Mouse (Mus musculus): ENCODE results near the gene Htr1a. TPM values are rescaled to one million over a fixed set of nuclear protein-coding genes. Genes with fewer than 3 reads are reported as not detected.

Gene Htr1a
- not detected in 2 replicates for polyA plus RNA-seq (2016; fragmentation: Nextera tagmentation; extraction: Ambion mirVana)

DNA sequence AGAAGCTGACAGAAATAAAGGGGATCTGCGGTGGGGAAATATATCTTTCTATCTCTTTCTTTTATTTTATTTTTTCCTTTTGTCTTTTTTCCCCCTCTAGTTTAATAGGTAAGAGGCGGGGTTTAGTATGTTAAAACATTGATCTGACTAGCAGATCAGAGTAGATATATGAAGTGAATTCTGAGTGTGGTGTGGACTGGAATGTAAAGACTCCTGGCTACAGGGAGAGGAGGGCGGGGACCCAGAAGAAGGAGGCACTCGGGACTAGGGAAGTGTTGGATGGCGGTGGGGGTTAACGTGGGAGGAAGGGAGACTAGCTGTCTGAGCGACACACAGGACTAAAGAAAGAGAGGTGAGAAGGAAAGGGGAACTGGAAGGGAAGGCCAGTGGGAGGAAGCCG, at the start of gene Htr1a:
TSS of gene Htr1a (plus strand) at position 301 of the 400 bp plus-strand sequence.
- H3K4me1 ChIP-seq = no peaks in the 10 kb centered on the region
- 6% methylated on average over 8 of the region's 8 CpGs for WGBS
- H3K27me3 ChIP-seq (ENCODE audit: insufficient read depth, poor library complexity, severe bottlenecking) = peaks cover 44% of the 10 kb centered on the region
- H3K4me3 ChIP-seq = no peak within 1 kb of the TSS
- H3K36me3 ChIP-seq = no peaks in the 10 kb centered on the region
- no peaks in the 10 kb centered on the region for H3K9me3 ChIP-seq
- no peak within 1 kb of the TSS for H3K27ac ChIP-seq
- no peak for DNase-seq (ENCODE audit: low spot score)

DNA sequence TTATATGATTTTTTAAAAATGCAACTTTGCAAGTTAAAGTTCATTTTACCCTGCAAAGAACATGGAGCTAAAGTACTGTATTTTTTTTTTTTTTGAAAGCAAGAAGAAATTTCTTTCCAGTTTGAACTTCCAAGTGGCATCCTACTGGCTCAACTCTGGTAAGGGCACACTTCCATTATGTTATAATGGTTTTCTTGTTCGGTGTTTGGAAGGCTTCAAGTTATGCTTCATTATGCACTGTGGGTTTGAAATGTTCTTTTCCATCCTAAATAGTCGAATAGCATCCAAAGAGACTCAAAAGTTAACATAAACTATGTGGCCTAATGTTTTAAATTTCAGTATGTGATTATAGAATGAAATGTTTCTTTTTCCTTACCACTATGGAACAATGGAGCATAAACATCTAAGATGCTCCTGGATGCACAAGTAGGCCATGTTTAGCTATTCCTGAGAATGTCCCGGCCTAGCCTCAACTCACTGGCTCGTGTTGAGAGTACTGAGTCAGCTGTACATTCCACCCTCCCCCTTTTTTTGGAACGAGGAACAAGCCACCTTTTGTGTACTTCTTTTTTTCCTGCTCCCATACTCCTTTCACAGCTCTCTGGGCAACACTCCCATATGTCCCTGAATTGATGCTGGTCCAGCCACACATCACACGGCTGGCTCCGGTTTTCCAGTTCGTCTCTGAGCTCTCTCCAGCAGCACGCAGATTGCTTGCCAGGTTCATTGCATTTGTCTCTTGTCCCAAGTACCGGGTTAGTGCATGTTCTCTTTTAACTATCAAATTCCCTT, 31.7 kb upstream of the Htr1a start:
- H3K36me3 ChIP-seq = no peaks in the 10 kb centered on the region
- no peak overlapping the region for H3K4me3 ChIP-seq
- no peaks in the 10 kb centered on the region for H3K4me1 ChIP-seq
- H3K27ac ChIP-seq = no peak overlapping the region
- no peaks in the 10 kb centered on the region for H3K9me3 ChIP-seq
- DNase-seq (ENCODE audit: low spot score) = no peak
- 81% methylated on average over 10 of the region's 10 CpGs for WGBS
- no peaks in the 10 kb centered on the region for H3K27me3 ChIP-seq (ENCODE audit: insufficient read depth, poor library complexity, severe bottlenecking)

DNA sequence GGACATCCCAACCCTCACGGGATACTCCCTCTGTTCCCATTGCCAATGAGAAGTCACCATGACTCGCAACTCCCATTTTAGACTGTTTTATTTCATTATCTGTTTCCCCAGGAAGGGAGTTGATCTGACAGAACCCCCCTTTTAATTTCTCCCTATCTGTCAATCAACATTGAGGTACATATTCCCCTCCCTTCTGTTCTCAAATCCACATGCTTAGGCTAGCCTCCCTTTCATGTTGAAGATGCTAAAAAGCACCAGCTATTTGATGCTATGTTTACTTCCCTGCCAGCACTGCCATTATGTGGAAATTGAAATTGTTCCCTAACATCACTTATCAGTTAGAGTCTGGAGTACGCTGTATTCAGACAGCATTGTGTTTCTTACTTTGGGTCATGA, 31.1 kb upstream of the Htr1a start:
- Histone ChIP-seq H3K36me3 (no peaks in the 10 kb centered on the region), H3K27ac (no peak overlapping the region), H3K4me1 (no peaks in the 10 kb centered on the region), H3K27me3 (ENCODE audit: insufficient read depth, poor library complexity, severe bottlenecking) (no peaks in the 10 kb centered on the region), H3K9me3 (no peaks in the 10 kb centered on the region), H3K4me3 (no peak overlapping the region)
- DNase-seq (ENCODE audit: low spot score) = no peak
- 82% methylated on average over 3 of the region's 3 CpGs for WGBS

DNA sequence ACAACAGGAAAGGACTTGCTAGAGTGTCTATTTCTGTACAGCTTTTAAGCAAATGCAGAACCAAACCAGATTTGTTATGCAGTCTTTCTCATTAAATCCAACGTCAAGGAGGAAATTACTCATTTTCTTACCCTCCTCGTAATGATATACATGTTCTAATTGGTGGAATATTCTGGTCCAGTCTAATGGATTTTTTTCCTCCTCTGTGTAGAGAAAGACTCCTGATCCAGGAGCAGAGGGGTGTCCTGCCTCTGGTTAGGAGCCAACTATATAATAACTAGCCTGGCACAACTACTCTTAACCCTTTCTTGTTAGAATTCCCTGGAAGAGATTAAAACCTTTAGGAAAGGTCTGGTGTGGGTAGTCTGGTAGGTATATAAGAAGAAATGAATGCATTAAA, 10.3 kb upstream of the Htr1a start:
- WGBS = 72% methylated on average over 2 of the region's 2 CpGs
- Histone ChIP-seq H3K36me3 (no peaks in the 10 kb centered on the region), H3K9me3 (no peaks in the 10 kb centered on the region), H3K27me3 (ENCODE audit: insufficient read depth, poor library complexity, severe bottlenecking) (no peaks in the 10 kb centered on the region), H3K4me1 (no peaks in the 10 kb centered on the region), H3K4me3 (no peak overlapping the region), H3K27ac (no peak overlapping the region)
- no peak for DNase-seq (ENCODE audit: low spot score)

DNA sequence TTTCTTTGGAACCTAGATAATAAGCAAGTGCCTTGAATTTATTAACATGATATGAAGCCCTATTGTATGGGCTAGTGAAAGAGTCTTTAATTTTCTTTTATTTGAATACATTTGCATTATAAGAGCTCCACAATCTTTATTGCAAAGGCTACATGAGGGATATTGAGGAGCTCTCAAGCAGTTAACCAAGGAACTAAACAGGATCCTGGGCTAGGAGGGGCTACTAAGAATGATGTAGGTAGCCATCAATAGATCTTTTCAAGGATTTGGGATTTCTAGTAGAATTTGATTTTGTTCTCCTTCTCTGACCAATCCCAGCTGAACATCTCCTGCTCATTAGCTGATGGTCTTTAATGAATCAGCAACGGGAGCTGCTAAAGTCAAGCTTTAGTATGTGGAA, 9.8 kb upstream of the Htr1a start:
- H3K27ac ChIP-seq = no peak overlapping the region
- no peak overlapping the region for H3K4me3 ChIP-seq
- H3K27me3 ChIP-seq (ENCODE audit: insufficient read depth, poor library complexity, severe bottlenecking) = no peaks in the 10 kb centered on the region
- WGBS = 80% methylated on average over 1 of the region's 1 CpGs
- no peak for DNase-seq (ENCODE audit: low spot score)
- H3K36me3 ChIP-seq = no peaks in the 10 kb centered on the region
- H3K9me3 ChIP-seq = no peaks in the 10 kb centered on the region
- H3K4me1 ChIP-seq = no peaks in the 10 kb centered on the region

DNA sequence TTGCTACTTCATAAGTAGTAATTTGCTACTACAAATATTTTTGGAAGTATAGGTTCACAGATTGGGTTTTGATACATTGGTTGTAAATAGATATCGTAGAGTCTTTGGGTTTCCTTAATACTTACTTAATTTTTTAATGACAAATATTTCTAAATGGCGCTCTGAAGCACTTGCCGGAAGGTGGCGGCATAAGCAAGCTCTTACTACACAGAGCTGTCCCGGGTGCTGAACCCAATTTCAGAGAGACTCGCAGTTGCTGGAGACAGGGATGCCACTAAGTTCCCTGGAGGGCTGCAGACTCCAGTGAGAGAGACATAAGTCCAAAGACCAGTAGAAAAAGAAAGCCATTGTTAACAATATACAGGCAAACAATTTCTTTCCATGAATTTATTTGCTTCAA, 863 bp upstream of the Htr1a start:
- peak; percentile 78 for DNase-seq (ENCODE audit: low spot score)
- Histone ChIP-seq H3K9me3 (no peaks in the 10 kb centered on the region), H3K4me1 (no peaks in the 10 kb centered on the region), H3K27ac (no peak overlapping the region), H3K4me3 (no peak overlapping the region), H3K36me3 (no peaks in the 10 kb centered on the region), H3K27me3 (ENCODE audit: insufficient read depth, poor library complexity, severe bottlenecking) (peaks cover 44% of the 10 kb centered on the region)
- 7% methylated on average over 6 of the region's 6 CpGs for WGBS

DNA sequence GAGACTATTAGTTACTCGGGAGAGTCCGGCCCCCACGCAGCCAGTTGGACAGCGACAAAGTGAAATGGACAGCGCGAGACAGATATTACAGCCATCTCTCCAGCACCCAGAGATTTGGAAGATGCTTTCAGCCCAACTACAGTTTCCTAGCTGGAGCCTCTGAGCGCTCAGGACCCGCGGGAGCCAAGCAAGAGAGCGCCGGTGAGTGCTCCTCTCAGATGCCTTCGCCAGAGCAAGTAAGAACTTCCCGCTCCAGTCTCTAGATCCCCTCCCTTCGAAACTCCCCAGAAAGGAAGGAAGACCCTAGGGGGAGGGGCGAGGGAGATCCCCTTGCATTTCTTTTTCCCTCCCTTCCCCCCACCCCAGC, 415 bp downstream of the Htr1a start:
- Histone ChIP-seq H3K9me3 (no peaks in the 10 kb centered on the region), H3K27me3 (ENCODE audit: insufficient read depth, poor library complexity, severe bottlenecking) (peaks cover 44% of the 10 kb centered on the region), H3K36me3 (no peaks in the 10 kb centered on the region), H3K4me1 (no peaks in the 10 kb centered on the region), H3K4me3 (no peak overlapping the region), H3K27ac (no peak overlapping the region)
- 0% methylated on average over 15 of the region's 15 CpGs for WGBS
- no peak for DNase-seq (ENCODE audit: low spot score)

DNA sequence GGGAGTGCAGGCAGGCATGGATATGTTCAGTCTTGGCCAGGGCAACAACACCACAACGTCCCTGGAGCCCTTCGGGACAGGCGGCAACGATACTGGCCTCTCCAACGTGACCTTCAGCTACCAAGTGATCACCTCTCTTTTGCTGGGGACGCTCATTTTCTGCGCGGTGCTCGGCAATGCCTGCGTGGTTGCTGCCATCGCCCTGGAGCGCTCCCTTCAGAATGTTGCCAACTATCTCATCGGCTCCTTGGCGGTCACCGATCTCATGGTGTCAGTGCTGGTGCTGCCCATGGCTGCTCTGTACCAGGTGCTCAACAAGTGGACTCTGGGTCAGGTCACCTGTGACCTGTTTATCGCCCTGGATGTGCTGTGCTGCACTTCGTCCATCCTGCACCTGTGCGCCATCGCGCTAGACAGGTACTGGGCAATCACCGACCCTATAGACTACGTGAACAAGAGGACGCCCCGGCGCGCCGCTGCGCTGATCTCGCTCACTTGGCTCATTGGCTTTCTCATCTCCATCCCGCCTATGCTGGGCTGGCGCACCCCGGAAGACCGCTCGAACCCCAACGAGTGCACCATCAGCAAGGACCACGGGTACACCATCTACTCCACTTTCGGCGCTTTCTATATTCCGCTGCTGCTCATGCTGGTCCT, 927 bp downstream of the Htr1a start:
- WGBS = 1% methylated on average over 39 of the region's 39 CpGs
- no peaks in the 10 kb centered on the region for H3K9me3 ChIP-seq
- no peaks in the 10 kb centered on the region for H3K36me3 ChIP-seq
- no peak overlapping the region for H3K4me3 ChIP-seq
- no peaks in the 10 kb centered on the region for H3K4me1 ChIP-seq
- H3K27ac ChIP-seq = no peak overlapping the region
- H3K27me3 ChIP-seq (ENCODE audit: insufficient read depth, poor library complexity, severe bottlenecking) = peaks cover 44% of the 10 kb centered on the region
- DNase-seq (ENCODE audit: low spot score) = no peak

DNA sequence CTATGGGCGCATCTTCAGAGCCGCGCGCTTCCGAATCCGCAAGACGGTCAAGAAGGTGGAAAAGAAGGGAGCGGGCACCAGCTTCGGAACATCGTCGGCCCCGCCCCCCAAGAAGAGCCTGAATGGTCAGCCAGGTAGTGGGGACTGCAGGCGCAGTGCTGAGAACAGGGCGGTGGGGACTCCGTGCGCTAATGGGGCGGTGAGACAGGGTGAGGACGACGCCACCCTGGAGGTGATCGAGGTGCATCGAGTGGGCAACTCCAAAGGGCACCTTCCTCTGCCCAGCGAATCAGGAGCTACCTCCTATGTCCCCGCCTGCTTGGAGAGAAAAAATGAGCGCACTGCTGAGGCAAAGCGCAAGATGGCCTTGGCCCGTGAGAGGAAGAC, 1.4 kb downstream of the Htr1a start:
- Histone ChIP-seq H3K4me1 (no peaks in the 10 kb centered on the region), H3K9me3 (no peaks in the 10 kb centered on the region), H3K36me3 (no peaks in the 10 kb centered on the region), H3K27me3 (ENCODE audit: insufficient read depth, poor library complexity, severe bottlenecking) (peaks cover 44% of the 10 kb centered on the region), H3K27ac (no peak overlapping the region), H3K4me3 (no peak overlapping the region)
- 3% methylated on average over 26 of the region's 26 CpGs for WGBS
- no peak for DNase-seq (ENCODE audit: low spot score)

DNA sequence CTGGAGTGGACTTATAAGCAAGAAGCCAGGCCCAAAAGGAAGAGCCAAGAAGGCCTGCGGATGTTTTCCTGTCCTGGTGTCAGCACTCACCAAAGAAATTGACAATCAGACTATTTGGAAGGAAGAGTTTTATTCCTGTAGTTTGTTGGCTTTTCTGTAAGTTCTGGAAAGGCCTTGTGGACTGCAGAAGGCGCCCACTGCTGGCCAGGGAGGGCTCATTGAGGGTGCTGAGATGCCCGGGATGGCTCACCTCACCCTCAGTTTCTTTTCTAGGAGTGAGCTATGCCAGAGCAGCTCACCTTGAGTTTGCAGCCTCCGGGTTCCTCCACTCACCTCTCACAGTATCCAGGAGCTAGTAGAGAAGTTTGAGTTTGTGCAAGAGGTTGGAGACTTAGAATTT, 2.8 kb downstream of the Htr1a start:
- 7% methylated on average over 4 of the region's 4 CpGs for WGBS
- Histone ChIP-seq H3K27me3 (ENCODE audit: insufficient read depth, poor library complexity, severe bottlenecking) (peaks cover 44% of the 10 kb centered on the region), H3K9me3 (no peaks in the 10 kb centered on the region), H3K4me3 (no peak overlapping the region), H3K4me1 (no peaks in the 10 kb centered on the region), H3K36me3 (no peaks in the 10 kb centered on the region), H3K27ac (no peak overlapping the region)
- no peak for DNase-seq (ENCODE audit: low spot score)

DNA sequence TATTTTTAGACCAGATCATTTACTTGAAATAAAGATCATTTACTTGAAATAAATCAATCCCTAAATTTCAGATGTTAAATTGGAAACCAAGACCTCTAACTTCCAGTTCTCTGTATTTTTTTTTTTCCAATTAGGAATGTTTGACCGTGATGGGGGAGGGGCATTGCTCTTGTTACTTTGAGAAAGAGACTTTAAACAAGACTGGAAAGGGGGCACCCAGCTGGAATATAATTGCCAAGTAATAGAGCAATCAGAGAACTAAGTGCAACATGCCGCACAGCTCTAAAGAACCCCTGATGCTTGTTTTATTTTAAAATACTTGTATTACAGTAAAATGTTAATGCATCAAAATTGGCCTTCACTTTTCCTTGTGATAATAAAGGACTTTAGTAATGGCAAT, 4.3 kb downstream of the Htr1a start:
- no peak for DNase-seq (ENCODE audit: low spot score)
- Histone ChIP-seq H3K4me1 (no peaks in the 10 kb centered on the region), H3K36me3 (no peaks in the 10 kb centered on the region), H3K27ac (no peak overlapping the region), H3K27me3 (ENCODE audit: insufficient read depth, poor library complexity, severe bottlenecking) (peaks cover 43% of the 10 kb centered on the region), H3K4me3 (no peak overlapping the region), H3K9me3 (no peaks in the 10 kb centered on the region)
- 46% methylated on average over 2 of the region's 2 CpGs for WGBS

DNA sequence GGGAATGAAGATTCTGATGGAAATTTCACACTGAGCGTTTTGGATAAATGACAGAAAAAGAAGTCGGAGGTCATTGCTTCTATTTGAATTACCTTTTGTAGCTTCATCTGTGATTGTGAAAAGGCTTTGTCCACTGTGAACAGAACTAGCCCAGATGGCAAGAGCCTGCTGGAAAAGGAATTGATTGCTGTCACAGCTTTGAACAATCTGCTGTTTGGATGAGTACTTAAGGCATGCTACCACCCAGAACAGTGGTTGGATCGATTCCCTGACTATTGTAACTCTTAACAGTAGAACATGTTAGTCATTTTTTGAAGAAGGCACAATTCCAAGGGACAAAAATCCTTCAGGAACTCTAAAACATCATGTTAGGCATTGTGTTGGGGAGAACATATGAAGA, 8.1 kb downstream of the Htr1a start:
- Histone ChIP-seq H3K4me1 (no peaks in the 10 kb centered on the region), H3K27me3 (ENCODE audit: insufficient read depth, poor library complexity, severe bottlenecking) (peaks cover 4% of the 10 kb centered on the region), H3K36me3 (no peaks in the 10 kb centered on the region), H3K9me3 (no peaks in the 10 kb centered on the region), H3K4me3 (no peak overlapping the region), H3K27ac (no peak overlapping the region)
- 79% methylated on average over 3 of the region's 3 CpGs for WGBS
- DNase-seq (ENCODE audit: low spot score) = no peak

Data from heart, embryonic 10.5 days (tissue).